Mouse (Mus musculus) MEL (cell line): ENCODE measurements around the gene Myl10. TPM values are rescaled to one million over a fixed set of nuclear protein-coding genes. Genes with fewer than 3 reads are reported as not detected.

Experiments
- DNase-seq: peaks from one replicate; pipeline ENCODE4 v3.0.0; 2011; ENCODE audit warnings: low read depth, low spot score
- H3K27ac ChIP-seq: 2 replicates; pipeline ENCODE4 v1.5.1; 2012; ENCODE audit warnings: low read depth, mild to moderate bottlenecking, control low read depth, low read length, moderate library complexity; ENCODE audit not compliant: control insufficient read depth
- H3K27me3 ChIP-seq, 2 experiments: fragments of 150-350 bp in 1 of 2; sonication (generic) in 1 of 2; 2 replicates each; pipeline ENCODE4 v1.6.1; 2012; ENCODE audit warnings: low read length in 2 of 2, mild to moderate bottlenecking in 2 of 2, improper control_type of control experiment in 1 of 2, moderate library complexity in 1 of 2; ENCODE audit not compliant: insufficient read depth in 2 of 2, control insufficient read depth in 1 of 2
- H3K36me3 ChIP-seq, 2 experiments: 2 replicates each; pipeline ENCODE4 v1.6.1; 2012 to 2014; ENCODE audit warnings: low read length in 2 of 2, improper control_type of control experiment in 1 of 2, inconsistent platforms in 1 of 2, mild to moderate bottlenecking in 1 of 2; ENCODE audit not compliant: insufficient read depth in 2 of 2, control insufficient read depth in 1 of 2
- H3K4me1 ChIP-seq, 2 experiments: fragments of 150-350 bp in 1 of 2; sonication (generic) in 1 of 2; 2 replicates each; pipeline ENCODE4 v1.6.1; 2012; ENCODE audit warnings: low read length in 2 of 2, improper control_type of control experiment in 1 of 2, mild to moderate bottlenecking in 1 of 2; ENCODE audit not compliant: insufficient read depth in 2 of 2, control insufficient read depth in 1 of 2
- H3K4me3 ChIP-seq, 2 experiments: fragments of 150-350 bp in 1 of 2; sonication (generic) in 1 of 2; 2 replicates each; pipeline ENCODE4 v1.5.1; 2012; ENCODE audit warnings: low read depth in 2 of 2, low read length in 2 of 2, mild to moderate bottlenecking in 2 of 2, moderate library complexity in 2 of 2, control low read depth in 1 of 2, improper control_type of control experiment in 1 of 2; ENCODE audit not compliant: control insufficient read depth in 1 of 2, insufficient read depth in 1 of 2
- H3K79me2 ChIP-seq: 2 replicates; pipeline ENCODE4 v1.6.1; 2012; ENCODE audit warnings: mild to moderate bottlenecking, low read length, moderate library complexity; ENCODE audit not compliant: control insufficient read depth, poor library complexity, insufficient read depth
- H3K9ac ChIP-seq: 2 replicates; pipeline ENCODE4 v1.6.1; 2012; ENCODE audit warnings: low read depth, mild to moderate bottlenecking, control low read depth, low read length, moderate library complexity; ENCODE audit not compliant: control insufficient read depth, poor library complexity, severe bottlenecking
- H3K9me3 ChIP-seq: fragments of 150-350 bp; sonication (generic); replicated peaks from 2 replicates; pipeline ENCODE4 v1.6.1; 2012; ENCODE audit warnings: mild to moderate bottlenecking, low read length, improper control_type of control experiment, moderate library complexity; ENCODE audit not compliant: insufficient read depth
- CHD2 ChIP-seq: IDR thresholded peaks from 2 replicates; pipeline ENCODE4 v1.6.1; 2011; ENCODE audit warnings: low read length, improper control_type of control experiment
- CTCF ChIP-seq, 3 experiments: IDR thresholded peaks in 2 of 3; conservative IDR thresholded peaks in 1 of 3; 2 replicates each; pipeline ENCODE4 v1.5.1; 2011 to 2012; ENCODE audit warnings: low read length in 3 of 3, low read depth in 2 of 3, mild to moderate bottlenecking in 2 of 3, improper control_type of control experiment in 1 of 3, inconsistent platforms in 1 of 3, mixed read lengths in 1 of 3, moderate library complexity in 1 of 3; ENCODE audit not compliant: control insufficient read depth in 1 of 3, insufficient read depth in 1 of 3, poor library complexity in 1 of 3, severe bottlenecking in 1 of 3
- E2F4 ChIP-seq: IDR thresholded peaks from 2 replicates; pipeline ENCODE4 v1.6.1; 2011; ENCODE audit warnings: low read depth, low read length, improper control_type of control experiment, borderline replicate concordance
- EP300 ChIP-seq, 2 experiments: IDR thresholded peaks; 2 replicates each; pipeline ENCODE4 v1.6.1; 2011; ENCODE audit warnings: improper control_type of control experiment in 2 of 2, low read length in 2 of 2, low read depth in 1 of 2, mild to moderate bottlenecking in 1 of 2
- ETS1 ChIP-seq: IDR thresholded peaks from 2 replicates; pipeline ENCODE4 v1.6.1; 2012; ENCODE audit warnings: low read depth, mild to moderate bottlenecking, inconsistent platforms, low read length, improper control_type of control experiment, moderate library complexity
- GABPA ChIP-seq: IDR thresholded peaks from 2 replicates; pipeline ENCODE4 v1.6.1; 2012; ENCODE audit warnings: low read depth, mild to moderate bottlenecking, inconsistent platforms, low read length, improper control_type of control experiment, moderate library complexity
- GATA1 ChIP-seq: IDR thresholded peaks from 2 replicates; pipeline ENCODE4 v1.6.1; 2011; ENCODE audit warnings: low read depth, low read length, improper control_type of control experiment
- JUND ChIP-seq: IDR thresholded peaks from 2 replicates; pipeline ENCODE4 v1.6.1; 2011; ENCODE audit warnings: low read depth, mild to moderate bottlenecking, improper control_type of control experiment, low read length
- KAT2A ChIP-seq: conservative IDR thresholded peaks from 2 replicates; pipeline ENCODE4 v1.6.1; 2012; ENCODE audit warnings: low read depth, low read length, improper control_type of control experiment, inconsistent platforms
- MAFK ChIP-seq: IDR thresholded peaks from 2 replicates; pipeline ENCODE4 v1.6.1; 2011; ENCODE audit warnings: low read depth, mild to moderate bottlenecking, low read length, improper control_type of control experiment, borderline replicate concordance
- MAX ChIP-seq: IDR thresholded peaks from 2 replicates; pipeline ENCODE4 v1.6.1; 2011; ENCODE audit warnings: low read length, improper control_type of control experiment
- MAZ ChIP-seq: IDR thresholded peaks from 2 replicates; pipeline ENCODE4 v1.6.1; 2012; ENCODE audit warnings: low read depth, mild to moderate bottlenecking, inconsistent platforms, low read length, improper control_type of control experiment
- MXI1 ChIP-seq: IDR thresholded peaks from 2 replicates; pipeline ENCODE4 v1.6.1; 2011; ENCODE audit warnings: mild to moderate bottlenecking, low read depth, low read length, improper control_type of control experiment
- MYB ChIP-seq: IDR thresholded peaks from 2 replicates; pipeline ENCODE4 v1.6.1; 2011; ENCODE audit warnings: mild to moderate bottlenecking, low read depth, low read length, improper control_type of control experiment
- MYC ChIP-seq: IDR thresholded peaks from 2 replicates; pipeline ENCODE4 v1.6.1; 2011; ENCODE audit warnings: low read depth, mild to moderate bottlenecking, low read length, improper control_type of control experiment, moderate library complexity
- NELFE ChIP-seq: IDR thresholded peaks from 2 replicates; pipeline ENCODE4 v1.6.1; 2011; ENCODE audit warnings: low read depth, low read length, improper control_type of control experiment
- NRF1 ChIP-seq: IDR thresholded peaks from 2 replicates; pipeline ENCODE4 v1.6.1; 2014; ENCODE audit warnings: low read depth, mild to moderate bottlenecking, inconsistent platforms, low read length, improper control_type of control experiment, moderate library complexity; ENCODE audit not compliant: poor library complexity, insufficient read depth, severe bottlenecking
- POLR2A ChIP-seq, 2 experiments: IDR thresholded peaks; 2 replicates each; pipeline ENCODE4 v1.6.1; 2011 to 2012; ENCODE audit warnings: low read length in 2 of 2, mild to moderate bottlenecking in 2 of 2, control low read depth in 1 of 2, improper control_type of control experiment in 1 of 2, low read depth in 1 of 2, moderate library complexity in 1 of 2; ENCODE audit not compliant: control insufficient read depth in 1 of 2, insufficient read depth in 1 of 2, poor library complexity in 1 of 2
- POLR2AphosphoS2 ChIP-seq: IDR thresholded peaks from 2 replicates; pipeline ENCODE4 v1.6.1; 2011; ENCODE audit warnings: low read length, improper control_type of control experiment
- POLR2AphosphoS5 ChIP-seq: IDR thresholded peaks from 2 replicates; pipeline ENCODE4 v1.6.1; 2012; ENCODE audit warnings: low read depth, borderline replicate concordance, mild to moderate bottlenecking, inconsistent platforms, low read length, moderate library complexity, mixed read lengths
- RAD21 ChIP-seq: IDR thresholded peaks from 2 replicates; pipeline ENCODE4 v1.6.1; 2011; ENCODE audit warnings: mild to moderate bottlenecking, low read depth, low read length, improper control_type of control experiment
- RCOR1 ChIP-seq: IDR thresholded peaks from 2 replicates; pipeline ENCODE4 v1.6.1; 2012; ENCODE audit warnings: low read depth, mild to moderate bottlenecking, inconsistent platforms, low read length, improper control_type of control experiment
- SMC3 ChIP-seq: IDR thresholded peaks from 2 replicates; pipeline ENCODE4 v1.6.1; 2011; ENCODE audit warnings: low read depth, low read length, improper control_type of control experiment
- TCF12 ChIP-seq: IDR thresholded peaks from 2 replicates; pipeline ENCODE4 v1.6.1; 2014; ENCODE audit warnings: low read depth, mild to moderate bottlenecking, inconsistent platforms, low read length, improper control_type of control experiment, moderate library complexity
- UBTF ChIP-seq: IDR thresholded peaks from 2 replicates; pipeline ENCODE4 v1.6.1; 2012; ENCODE audit warnings: low read depth, mild to moderate bottlenecking, inconsistent platforms, low read length, improper control_type of control experiment, moderate library complexity, borderline replicate concordance; ENCODE audit not compliant: insufficient read depth
- USF2 ChIP-seq, 2 experiments: IDR thresholded peaks; 2 replicates each; pipeline ENCODE4 v1.6.1; 2011 to 2012; ENCODE audit warnings: improper control_type of control experiment in 2 of 2, low read length in 2 of 2, borderline replicate concordance in 1 of 2, inconsistent platforms in 1 of 2, low read depth in 1 of 2, mild to moderate bottlenecking in 1 of 2; ENCODE audit not compliant: insufficient read depth in 1 of 2
- ZC3H11A ChIP-seq: IDR thresholded peaks from 2 replicates; pipeline ENCODE4 v1.6.1; 2012; ENCODE audit warnings: low read depth, mild to moderate bottlenecking, inconsistent platforms, low read length, improper control_type of control experiment
- ZKSCAN1 ChIP-seq: IDR thresholded peaks from 2 replicates; pipeline ENCODE4 v1.6.1; 2012; ENCODE audit warnings: low read depth, mild to moderate bottlenecking, inconsistent platforms, low read length, improper control_type of control experiment, moderate library complexity
- ZMIZ1 ChIP-seq: IDR thresholded peaks from 2 replicates; pipeline ENCODE4 v1.6.1; 2012; ENCODE audit warnings: low read depth, mild to moderate bottlenecking, inconsistent platforms, low read length, improper control_type of control experiment, moderate library complexity
- ZNF384 ChIP-seq: IDR thresholded peaks from 2 replicates; pipeline ENCODE4 v1.6.1; 2012; ENCODE audit warnings: low read depth, mild to moderate bottlenecking, inconsistent platforms, low read length, improper control_type of control experiment
- polyA plus RNA-seq, 2 experiments: library from polyadenylated mRNA; stranded (reverse) in 1 of 2; unstranded in 1 of 2; fragments of >175 nt in 1 of 2; fragments of >200 nt in 1 of 2; gene quantifications; 2 replicates each; pipeline versions ENCODE4 v1.2.1 to v1.2.4; 2012; ENCODE audit warnings: low replicate concordance in 2 of 2, low read depth in 1 of 2; ENCODE audit not compliant: insufficient read length in 2 of 2, insufficient read depth in 1 of 2, missing spikeins in 1 of 2
- total RNA-seq: library from RNA; depleted of rRNA; stranded (reverse); fragments of 300-350 nt; gene quantifications from 2 replicates; pipeline ENCODE4 v1.2.3, GENCODE M21; 2012

The Myl10 gene
- total and polyA plus RNA-seq, 3 experiments: 0.11 to 0.42 TPM; not detected in 1

DNA sequence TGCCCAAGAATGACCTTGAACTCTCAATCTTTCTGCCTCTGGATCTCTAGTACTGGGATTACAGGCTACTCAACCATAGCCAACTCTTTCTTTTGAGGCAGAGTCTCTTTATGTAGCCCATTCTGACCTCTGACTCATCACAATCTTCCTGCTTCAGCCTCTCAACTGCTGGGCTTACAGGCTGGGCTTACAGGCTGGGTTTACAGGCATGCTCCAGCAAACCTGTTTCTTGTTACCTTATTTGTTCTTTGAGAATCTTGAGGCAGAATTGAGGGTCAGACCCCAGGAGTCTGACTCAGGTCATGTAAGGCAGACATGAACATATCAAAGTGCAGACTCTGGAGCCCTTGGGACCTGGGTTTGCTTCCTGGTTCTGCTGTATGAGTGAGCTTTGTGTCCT lies 38.5 kb upstream of the Myl10 start:
- no peaks in the 10 kb centered on the region for H3K36me3 ChIP-seq

GRCm38 (mm10) chr5:136656830-136657395 lies 36.0 kb upstream of the Myl10 start:
- TF ChIP-seq MAFK (no peak), JUND (no peak), MAZ (no peak), UBTF (no peak), CTCF (IDR thresholded peaks at IDR 0.05 in 2 of 3, conservative IDR thresholded peaks at IDR 0.05 in 1 of 3; ENCODE audit: control insufficient read depth in 1 of 3, insufficient read depth in 1 of 3, low read depth in 2 of 3, low read length in 3 of 3, poor library complexity in 1 of 3, severe bottlenecking in 1 of 3) (peak; percentile 68 to 74 (median 70)), MXI1 (no peak), ZMIZ1 (no peak), ZC3H11A (0 out of 2 replicates have a peak, but pooled peaks have one; percentile 5), E2F4 (no peak), RAD21 (peak; percentile 22), MAX (no peak), TCF12 (no peak), SMC3 (peak; percentile 70), POLR2AphosphoS2 (no peak), POLR2AphosphoS5 (no peak), RCOR1 (no peak), MYB (no peak), POLR2A (IDR thresholded peaks at IDR 0.05; ENCODE audit: control insufficient read depth in 1 of 2, insufficient read depth in 1 of 2, low read depth in 1 of 2, low read length in 2 of 2, poor library complexity in 1 of 2) (no peak), KAT2A (no peak), NELFE (no peak), ETS1 (no peak), GABPA (no peak), NRF1 (no peak), EP300 (IDR thresholded peaks at IDR 0.05; ENCODE audit: low read depth in 1 of 2, low read length in 2 of 2) (no peak)

More for the DNA sequence above, 38.5 kb upstream of the Myl10 start:
- H3K4me1 ChIP-seq: peaks cover 0 to 3% of the 10 kb centered on the region in 2 experiments; a peak in 1 of 4 replicates
- DNase-seq: no peak
- H3K9me3 ChIP-seq: no peaks in the 10 kb centered on the region
- H3K27me3 ChIP-seq: no peaks in the 10 kb centered on the region
- H3K4me3 ChIP-seq: no peak overlapping the region
- TF ChIP-seq ZNF384 (no peak), MXI1 (no peak), POLR2A (IDR thresholded peaks at IDR 0.05; ENCODE audit: control insufficient read depth in 1 of 2, insufficient read depth in 1 of 2, low read depth in 1 of 2, low read length in 2 of 2, poor library complexity in 1 of 2) (no peak), USF2 (IDR thresholded peaks at IDR 0.05; ENCODE audit: borderline replicate concordance in 1 of 2, insufficient read depth in 1 of 2, low read depth in 1 of 2, low read length in 2 of 2) (no peak), UBTF (no peak), MYC (no peak), MAFK (no peak), JUND (no peak), RCOR1 (no peak), EP300 (IDR thresholded peaks at IDR 0.05; ENCODE audit: low read depth in 1 of 2, low read length in 2 of 2) (no peak), MAX (no peak), GATA1 (no peak), POLR2AphosphoS2 (no peak), ZKSCAN1 (no peak), SMC3 (no peak), CHD2 (no peak)
- no peak overlapping the region for H3K9ac ChIP-seq
- no peaks in the 10 kb centered on the region for H3K79me2 ChIP-seq
- no peak overlapping the region for H3K27ac ChIP-seq

More at GRCm38 (mm10) chr5:136656830-136657395, 36.0 kb upstream of the Myl10 start:
- no peaks in the 10 kb centered on the region for H3K36me3 ChIP-seq
- H3K79me2 ChIP-seq: no peaks in the 10 kb centered on the region
- H3K27ac ChIP-seq: no peak overlapping the region
- H3K4me1 ChIP-seq: no peaks in the 10 kb centered on the region
- H3K27me3 ChIP-seq: no peaks in the 10 kb centered on the region
- DNase-seq: peak; percentile 43
- H3K9me3 ChIP-seq: no peaks in the 10 kb centered on the region
- H3K4me3 ChIP-seq: no peak overlapping the region
- no peak overlapping the region for H3K9ac ChIP-seq
